Mouse (Mus musculus) thymus, adult 18-20 months (tissue): Measurements from ENCODE around the gene Orm2.

ENCODE experiments used
- DNase-seq, 2 experiments: peaks; one replicate each; pipeline ENCODE4 v3.0.0; 2022; ENCODE audit warnings: mixed read lengths in 2 of 2

The Orm2 gene

GRCm38 (mm10) chr4:63408247-63408646, 46.0 kb downstream of the Orm2 start:
- DNase-seq: no peak

- DNase-seq: no peak
These were observed 46.4 kb downstream of the Orm2 start for GRCm38 (mm10) chr4:63408649-63409048.

GRCm38 (mm10) chr4:63409317-63409907, 47.2 kb downstream of the Orm2 start:
- no peak for DNase-seq

- DNase-seq: peak; percentile 72 to 81
These were observed 47.8 kb downstream of the Orm2 start for GRCm38 (mm10) chr4:63409908-63410582.

GRCm38 (mm10) chr4:63410583-63410934, 48.3 kb downstream of the Orm2 start:
- DNase-seq: peak; percentile 94

- DNase-seq: no peak
These were observed 49.0 kb downstream of the Orm2 start for GRCm38 (mm10) chr4:63411222-63411621.

- no peak for DNase-seq
These were observed 52.7 kb downstream of the Orm2 start for GRCm38 (mm10) chr4:63414951-63415350.
